Mouse (Mus musculus) neural tube, embryonic 13.5 days (tissue): ENCODE results near the gene Kif9. TPM values are rescaled to one million over a fixed set of nuclear protein-coding genes. Genes with fewer than 3 reads are reported as not detected.

Source experiments
- ATAC-seq: fragments of 200-750 bp; cut with Nextera tagmentation; 2 replicates; pipeline ENCODE4 v1.8.0; 2017; ENCODE audit warnings: low read depth, mild to moderate bottlenecking, moderate TSS enrichment, moderate library complexity
- H3K27ac ChIP-seq: fragments of 300-500 bp; sonication (generic); replicated peaks from 2 replicates; pipeline ENCODE4 v1.5.1; 2015; ENCODE audit warnings: moderate library complexity, mild to moderate bottlenecking, inconsistent platforms
- H3K27me3 ChIP-seq: fragments of 300-500 bp; sonication (generic); 2 replicates; pipeline ENCODE4 v1.6.1; 2015; ENCODE audit warnings: mild to moderate bottlenecking, inconsistent platforms
- H3K36me3 ChIP-seq: fragments of 300-500 bp; sonication (generic); 2 replicates; pipeline ENCODE4 v1.6.1; 2015; ENCODE audit warnings: mild to moderate bottlenecking, inconsistent platforms
- H3K4me1 ChIP-seq: fragments of 300-500 bp; sonication (generic); replicated peaks from 2 replicates; pipeline ENCODE4 v1.6.1; 2015; ENCODE audit warnings: inconsistent platforms
- H3K4me2 ChIP-seq: fragments of 300-500 bp; sonication (generic); 2 replicates; pipeline ENCODE4 v1.6.1; 2015; ENCODE audit warnings: inconsistent platforms, mild to moderate bottlenecking, moderate library complexity
- H3K4me3 ChIP-seq: fragments of 300-500 bp; sonication (generic); 2 replicates; pipeline ENCODE4 v1.5.1; 2015; ENCODE audit warnings: mild to moderate bottlenecking, inconsistent platforms
- H3K9ac ChIP-seq: fragments of 300-500 bp; sonication (generic); 2 replicates; pipeline ENCODE4 v1.6.1; 2015; ENCODE audit warnings: moderate library complexity, mild to moderate bottlenecking, inconsistent platforms
- H3K9me3 ChIP-seq: fragments of 300-500 bp; sonication (generic); 2 replicates; pipeline ENCODE4 v1.6.1; 2016; ENCODE audit warnings: inconsistent platforms
- WGBS: fragments of 180-500 bp; shearing (Covaris S2); methylation state at CpG from one replicate; pipeline ENCODE4 v1.1.7; 2015; 5-methylcytosine and 5-hydroxymethylcytosine counted together
- polyA plus RNA-seq: library from polyadenylated mRNA; unstranded; fragments of >200 nt; fragmentation: Nextera tagmentation; extraction: Ambion mirVana; gene quantifications from 2 replicates; pipeline ENCODE4 v1.2.1, GENCODE M21; 2015

Gene Kif9
- polyA plus RNA-seq: 2.3 and 2.5 TPM in 2 replicates

GRCm38 (mm10) chr9:110476124-110477091 lies at the start of gene Kif9, which contains the start of gene Klhl18:
TSS of gene Kif9 (plus strand) at chr9:110476958.
TSS of gene Klhl18 (minus strand) at chr9:110476694.
- H3K27ac ChIP-seq: peak within 1 kb of the TSS; percentile 93
- peak within 1 kb of the TSS; percentile 88 for H3K4me2 ChIP-seq
- H3K9ac ChIP-seq: peak within 1 kb of the TSS; percentile 87
- H3K4me3 ChIP-seq: peak within 1 kb of the TSS; percentile 70
- WGBS: under 1% methylated on average over 53 of the region's 53 CpGs
- H3K27me3 ChIP-seq: peaks cover 12% of the 10 kb centered on the region
- H3K9me3 ChIP-seq: no peaks in the 10 kb centered on the region
- H3K4me1 ChIP-seq: peaks cover 15% of the 10 kb centered on the region
- peak; percentile 99 for ATAC-seq
- peaks cover 3% of the 10 kb centered on the region; the same call in 1 of the 2 replicates for H3K36me3 ChIP-seq

DNA sequence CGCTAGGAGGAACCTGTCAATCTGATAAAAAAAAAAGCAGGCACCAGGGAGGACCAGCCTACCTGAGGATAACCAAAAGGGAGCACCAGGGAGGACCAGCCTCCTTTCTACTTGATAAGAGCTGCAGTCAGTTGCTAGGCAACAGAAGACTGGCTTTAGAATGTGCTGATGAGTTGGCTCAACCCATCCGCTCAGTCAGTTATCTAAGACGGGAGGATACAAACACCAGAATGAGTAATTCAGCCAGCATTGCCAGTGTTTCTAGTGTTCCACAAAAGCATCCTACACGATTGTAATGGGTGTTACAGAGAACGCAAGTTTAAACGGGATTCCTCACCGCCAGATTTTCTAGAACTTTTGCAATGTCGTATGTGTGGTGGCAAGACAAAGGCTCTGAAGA lies 45.5 kb upstream of the Kif9 start:
- Histone ChIP-seq H3K4me3 (no peak overlapping the region), H3K9ac (no peak overlapping the region), H3K9me3 (no peaks in the 10 kb centered on the region), H3K27me3 (no peaks in the 10 kb centered on the region), H3K4me1 (no peaks in the 10 kb centered on the region), H3K36me3 (peaks cover 84% of the 10 kb centered on the region), H3K4me2 (no peak overlapping the region), H3K27ac (no peak overlapping the region)
- ATAC-seq: no peak
- WGBS: 76% methylated on average over 8 of the region's 8 CpGs

GRCm38 (mm10) chr9:110433045-110433444 lies 43.7 kb upstream of the Kif9 start:
- ATAC-seq: no peak
- 93% methylated on average over 2 of the region's 2 CpGs for WGBS

DNA sequence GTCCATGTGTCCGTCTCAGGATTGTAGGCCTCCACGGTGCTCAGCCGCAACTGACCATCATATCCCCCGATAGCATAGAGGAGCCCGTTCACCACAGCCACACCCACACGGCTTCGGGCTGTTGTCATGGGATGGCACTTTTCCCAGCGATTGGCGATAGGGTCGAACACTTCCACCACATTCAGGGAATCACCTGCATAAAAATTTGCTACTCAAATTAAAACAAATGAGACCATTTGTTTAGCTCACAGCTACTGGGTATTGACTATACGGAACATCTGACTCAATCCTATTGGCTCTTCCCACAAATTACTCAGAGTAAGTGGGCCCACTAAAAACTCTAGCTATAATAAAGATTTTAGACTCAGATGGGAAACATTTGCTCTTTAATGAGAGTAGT lies 40.7 kb upstream of the Kif9 start:
- Histone ChIP-seq H3K9ac (no peak overlapping the region), H3K4me1 (no peaks in the 10 kb centered on the region), H3K4me3 (no peak overlapping the region), H3K4me2 (no peak overlapping the region), H3K36me3 (peaks cover 67% of the 10 kb centered on the region), H3K27ac (no peak overlapping the region), H3K27me3 (no peaks in the 10 kb centered on the region), H3K9me3 (no peaks in the 10 kb centered on the region)
- WGBS: 93% methylated on average over 11 of the region's 11 CpGs
- ATAC-seq: no peak

More at GRCm38 (mm10) chr9:110433045-110433444, 43.7 kb upstream of the Kif9 start:
- no peak overlapping the region for H3K4me2 ChIP-seq
- H3K4me3 ChIP-seq: no peak overlapping the region
- H3K27me3 ChIP-seq: no peaks in the 10 kb centered on the region
- H3K9ac ChIP-seq: no peak overlapping the region
- H3K36me3 ChIP-seq: peaks cover 83% of the 10 kb centered on the region
- no peaks in the 10 kb centered on the region for H3K4me1 ChIP-seq
- H3K9me3 ChIP-seq: no peaks in the 10 kb centered on the region
- H3K27ac ChIP-seq: no peak overlapping the region

GRCm38 (mm10) chr9:110440049-110440448 lies 36.7 kb upstream of the Kif9 start:
- no peak for ATAC-seq
- Histone ChIP-seq H3K27ac (no peak overlapping the region), H3K4me1 (no peaks in the 10 kb centered on the region), H3K27me3 (no peaks in the 10 kb centered on the region), H3K4me3 (no peak overlapping the region), H3K4me2 (no peak overlapping the region), H3K9me3 (no peaks in the 10 kb centered on the region), H3K36me3 (peaks cover 54% of the 10 kb centered on the region), H3K9ac (no peak overlapping the region)
- 62% methylated on average over 4 of the region's 5 CpGs for WGBS

DNA sequence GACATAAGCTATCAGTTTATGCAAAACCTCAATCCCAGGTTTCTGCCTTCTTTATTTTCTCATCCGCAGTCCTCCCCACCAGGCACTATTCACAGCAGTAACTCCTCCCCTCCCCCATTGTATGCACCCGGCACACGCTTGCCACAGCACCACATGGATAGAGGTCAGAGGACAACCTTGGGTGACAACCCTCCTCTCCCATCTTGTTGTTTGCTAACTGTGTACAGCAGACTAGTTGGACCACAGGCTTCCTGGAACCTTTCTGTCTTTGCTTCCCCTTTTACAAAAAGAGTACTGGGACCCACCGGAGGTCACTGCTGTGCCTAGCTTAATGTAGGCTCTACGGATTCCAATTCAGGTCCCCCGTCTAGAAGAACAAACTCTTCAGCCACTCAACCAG lies 36.2 kb upstream of the Kif9 start:
- no peak overlapping the region for H3K4me3 ChIP-seq
- no peaks in the 10 kb centered on the region for H3K4me1 ChIP-seq
- no peaks in the 10 kb centered on the region for H3K9me3 ChIP-seq
- no peak overlapping the region for H3K9ac ChIP-seq
- WGBS: 82% methylated on average over 6 of the region's 6 CpGs
- no peak overlapping the region for H3K27ac ChIP-seq
- no peak for ATAC-seq
- H3K4me2 ChIP-seq: no peak overlapping the region
- H3K27me3 ChIP-seq: no peaks in the 10 kb centered on the region
- H3K36me3 ChIP-seq: peaks cover 49% of the 10 kb centered on the region

DNA sequence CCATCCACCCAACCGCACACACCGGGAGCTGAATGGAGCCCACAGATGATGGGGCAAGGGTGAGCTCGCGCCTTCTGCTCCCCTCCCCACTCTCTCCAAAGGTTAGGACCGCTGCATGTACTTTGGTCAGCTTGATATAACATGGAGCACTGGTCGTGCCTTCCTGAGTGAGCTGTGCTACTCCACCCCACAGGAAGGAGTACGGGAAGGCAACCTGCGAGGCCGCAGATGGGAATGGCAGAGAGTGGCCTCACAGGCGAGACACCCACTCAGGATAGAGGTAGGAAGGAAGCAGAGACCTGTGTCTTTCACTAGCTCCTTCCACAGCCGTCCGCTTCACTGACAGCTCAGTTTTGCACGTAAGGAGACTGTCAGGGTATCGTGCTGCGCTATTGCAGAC lies 28.4 kb upstream of the Kif9 start:
- no peaks in the 10 kb centered on the region; the same call in 1 of the 2 replicates for H3K4me1 ChIP-seq
- H3K9me3 ChIP-seq: no peaks in the 10 kb centered on the region
- no peak overlapping the region for H3K4me2 ChIP-seq
- H3K4me3 ChIP-seq: no peak overlapping the region
- 77% methylated on average over 15 of the region's 15 CpGs for WGBS
- ATAC-seq: no peak; the same call in 1 of the 2 replicates
- peaks cover 37% of the 10 kb centered on the region for H3K36me3 ChIP-seq
- no peaks in the 10 kb centered on the region for H3K27me3 ChIP-seq
- no peak overlapping the region for H3K27ac ChIP-seq
- 0 out of 2 replicates have a peak overlapping the region, but pooled peaks have one; percentile 8 for H3K9ac ChIP-seq

GRCm38 (mm10) chr9:110448857-110449617 lies 27.7 kb upstream of the Kif9 start:
- Histone ChIP-seq H3K27ac (0 out of 2 replicates have a peak overlapping the region, but pooled peaks have one; percentile 23), H3K4me2 (no peak overlapping the region), H3K4me1 (no peaks in the 10 kb centered on the region; the same call in 1 of the 2 replicates), H3K9me3 (no peaks in the 10 kb centered on the region), H3K27me3 (no peaks in the 10 kb centered on the region), H3K36me3 (peaks cover 35% of the 10 kb centered on the region), H3K9ac (no peak overlapping the region), H3K4me3 (no peak overlapping the region)
- ATAC-seq: peak; percentile 86
- WGBS: 38% methylated on average over 11 of the region's 11 CpGs

DNA sequence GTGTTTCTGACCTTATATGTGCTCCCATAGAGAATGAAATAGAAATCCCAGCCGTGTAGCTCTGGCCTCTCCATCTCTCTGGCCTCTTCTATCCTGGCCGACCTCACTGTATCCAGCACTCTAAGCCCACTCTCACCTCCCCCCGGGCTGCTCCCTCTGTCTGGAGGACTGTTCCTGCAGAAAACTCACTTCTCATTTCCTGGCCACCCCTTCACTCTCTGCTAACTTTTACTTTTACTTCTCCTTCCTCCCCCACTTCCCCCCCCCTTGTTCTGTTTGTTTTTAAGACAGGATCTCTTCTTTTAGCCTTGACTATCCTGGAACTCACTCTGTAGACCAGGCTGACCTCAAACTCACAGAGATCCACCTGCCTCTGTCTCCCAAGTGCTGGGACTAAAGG lies 24.2 kb upstream of the Kif9 start:
- ATAC-seq: no peak
- Histone ChIP-seq H3K9ac (no peak overlapping the region), H3K27ac (no peak overlapping the region), H3K27me3 (no peaks in the 10 kb centered on the region), H3K9me3 (no peaks in the 10 kb centered on the region), H3K4me1 (no peaks in the 10 kb centered on the region; the same call in 1 of the 2 replicates), H3K36me3 (peaks cover 28% of the 10 kb centered on the region), H3K4me2 (no peak overlapping the region), H3K4me3 (no peak overlapping the region)
- WGBS: 87% methylated on average over 3 of the region's 3 CpGs

DNA sequence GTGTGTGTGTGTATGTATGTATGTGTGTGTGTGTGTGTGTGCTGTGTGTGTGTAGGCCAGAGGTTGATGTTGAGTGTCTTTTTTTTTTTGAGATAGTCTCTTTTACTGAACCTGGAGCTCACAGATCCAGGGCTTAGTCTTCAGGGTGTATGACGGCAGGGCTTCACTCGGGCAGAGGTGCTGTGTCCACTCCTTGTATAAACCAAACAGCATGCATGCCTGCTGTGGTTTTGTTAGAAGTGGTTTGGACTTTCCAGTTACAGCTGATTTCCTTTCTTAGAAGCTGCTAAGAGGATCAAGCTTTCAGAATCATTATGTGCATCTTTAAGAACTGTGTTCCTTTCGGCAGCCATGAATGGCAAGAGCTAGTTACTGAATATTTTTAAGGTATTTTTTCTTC lies 18.8 kb upstream of the Kif9 start:
- 82% methylated on average over 3 of the region's 3 CpGs for WGBS
- no peak for ATAC-seq
- no peak overlapping the region for H3K4me2 ChIP-seq
- H3K27me3 ChIP-seq: no peaks in the 10 kb centered on the region
- H3K9ac ChIP-seq: no peak overlapping the region
- H3K4me1 ChIP-seq: no peaks in the 10 kb centered on the region
- H3K9me3 ChIP-seq: no peaks in the 10 kb centered on the region
- H3K4me3 ChIP-seq: no peak overlapping the region
- H3K27ac ChIP-seq: no peak overlapping the region
- H3K36me3 ChIP-seq: peaks cover 7% of the 10 kb centered on the region

GRCm38 (mm10) chr9:110459145-110459727 lies 17.5 kb upstream of the Kif9 start:
- Histone ChIP-seq H3K36me3 (peaks cover 7% of the 10 kb centered on the region), H3K27ac (no peak overlapping the region), H3K4me1 (no peaks in the 10 kb centered on the region), H3K9ac (no peak overlapping the region), H3K9me3 (no peaks in the 10 kb centered on the region), H3K27me3 (no peaks in the 10 kb centered on the region), H3K4me2 (no peak overlapping the region), H3K4me3 (no peak overlapping the region)
- 82% methylated on average over 2 of the region's 2 CpGs for WGBS
- no peak for ATAC-seq
